Mouse (Mus musculus) kidney, adult 9 months (tissue): ENCODE data around the gene Sorcs3.
A peak's percentile ranks its signal among the peaks of the same experiment; 100 is the strongest.

Source experiments
- DNase-seq: peaks from one replicate; pipeline ENCODE4 v3.0.0; 2022

Sorcs3 gene

GRCm38 (mm10) chr19:48285602-48286225 lies 79.9 kb downstream of the Sorcs3 start:
- DNase-seq: no peak

DNA sequence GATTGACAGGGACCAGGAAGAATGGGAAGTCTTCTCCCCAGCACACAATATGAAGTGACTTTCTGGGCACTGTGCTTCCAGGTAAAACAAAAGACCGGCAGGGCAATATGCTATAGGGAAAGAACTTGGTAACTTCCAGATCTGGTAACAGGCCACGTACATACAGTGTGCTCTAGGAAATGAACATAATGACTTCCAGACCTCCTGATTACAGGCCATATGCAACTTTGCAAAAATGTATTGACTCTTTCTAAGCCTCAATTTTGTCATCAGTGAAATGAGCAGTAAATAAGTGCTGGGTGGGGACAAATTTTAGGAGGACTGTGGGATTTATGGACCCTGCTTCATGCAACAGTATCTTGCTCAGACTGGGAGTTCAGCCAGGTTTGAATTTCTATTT lies 88.4 kb downstream of the Sorcs3 start:
- DNase-seq: no peak

GRCm38 (mm10) chr19:48298384-48298783 lies 92.6 kb downstream of the Sorcs3 start:
- no peak for DNase-seq

GRCm38 (mm10) chr19:48300440-48301231 lies 94.8 kb downstream of the Sorcs3 start:
- no peak for DNase-seq

GRCm38 (mm10) chr19:48301300-48301699 lies 95.5 kb downstream of the Sorcs3 start:
- no peak for DNase-seq

- DNase-seq: no peak
Observed at GRCm38 (mm10) chr19:48308341-48308740, 102.5 kb downstream of the Sorcs3 start.

DNA sequence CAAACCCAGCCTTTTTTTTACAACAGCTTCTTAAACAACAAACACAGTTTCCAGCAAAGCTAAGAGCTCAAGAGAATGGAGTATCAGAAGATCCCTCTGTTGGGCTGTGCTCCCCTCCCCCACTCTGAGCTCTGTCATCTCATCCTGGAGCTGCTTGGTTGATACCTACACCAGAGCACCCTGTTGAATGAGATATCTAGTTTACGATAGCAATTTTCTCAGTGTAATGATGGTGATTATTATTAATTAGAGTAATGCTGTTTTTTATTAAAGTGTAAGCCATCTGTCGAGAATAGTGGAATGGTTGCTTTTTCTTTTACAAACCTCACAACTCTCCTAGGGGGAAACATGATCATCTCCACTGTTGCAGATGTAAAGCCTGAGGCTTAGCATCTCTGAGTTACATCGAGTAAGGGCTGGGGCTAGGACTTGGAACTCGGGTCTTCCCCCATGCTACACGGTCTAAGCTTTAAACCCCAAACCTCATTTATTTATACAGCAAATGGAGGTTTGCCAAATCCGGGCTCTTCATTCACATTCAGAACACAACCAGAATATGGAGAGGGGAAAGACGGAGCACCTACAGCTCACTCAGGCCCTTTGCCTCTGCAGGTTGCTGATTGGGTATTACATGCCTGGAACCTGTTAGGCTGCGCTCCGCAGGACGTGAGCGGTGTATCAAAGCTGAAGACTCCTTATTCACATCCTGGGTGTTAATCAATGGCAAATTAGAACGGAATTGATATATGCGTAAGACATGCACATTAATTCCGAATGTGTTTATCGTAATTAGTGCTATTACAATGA lies 103.9 kb downstream of the Sorcs3 start:
- no peak for DNase-seq

- DNase-seq: no peak
Observed at GRCm38 (mm10) chr19:48310338-48310710, 104.5 kb downstream of the Sorcs3 start.

- no peak for DNase-seq
Observed at GRCm38 (mm10) chr19:48313776-48314175, 108.0 kb downstream of the Sorcs3 start.

GRCm38 (mm10) chr19:48327115-48327514 lies 121.3 kb downstream of the Sorcs3 start:
- no peak for DNase-seq

DNA sequence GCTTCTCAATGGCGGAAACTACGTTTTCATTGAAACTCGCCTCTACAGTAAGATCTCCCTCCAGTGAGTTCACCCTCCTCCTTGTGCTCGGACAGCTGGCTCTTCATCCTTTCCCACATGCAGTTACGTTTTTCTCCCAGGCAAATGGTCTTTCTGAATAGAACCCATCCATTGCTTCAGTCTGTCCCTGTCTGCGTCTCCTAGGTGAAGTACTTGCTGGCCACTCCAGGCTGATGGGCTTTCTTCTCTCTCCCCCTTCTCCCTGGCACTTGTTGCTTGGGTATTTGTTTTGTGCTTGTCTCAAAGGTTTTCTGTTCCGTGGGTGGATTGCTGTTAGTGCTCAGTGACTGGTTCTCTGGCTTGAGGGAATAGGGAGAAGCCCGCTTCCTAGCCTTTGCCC lies 122.3 kb downstream of the Sorcs3 start:
- DNase-seq: no peak

- DNase-seq: peak; percentile 5
Observed at GRCm38 (mm10) chr19:48331640-48332039, 125.8 kb downstream of the Sorcs3 start.

DNA sequence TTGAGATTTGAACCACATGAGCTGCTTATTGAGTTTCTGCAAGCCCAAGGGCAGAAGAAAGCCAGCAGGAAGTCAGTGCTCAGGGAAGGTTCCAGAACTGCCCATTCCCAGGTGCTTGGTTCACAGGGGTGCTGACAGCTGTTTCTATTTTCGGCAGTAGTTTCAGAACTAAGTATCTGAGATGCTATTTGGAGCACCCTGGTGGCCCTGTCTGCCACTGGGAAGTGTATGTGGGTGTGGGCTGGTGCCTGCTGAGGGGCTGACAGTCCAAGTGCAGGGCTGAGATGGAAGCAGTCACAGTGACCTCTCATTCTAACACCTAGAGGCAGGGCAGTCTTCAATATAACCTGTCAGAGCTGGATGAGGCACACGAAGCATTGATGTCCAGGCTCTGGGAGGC lies 127.3 kb downstream of the Sorcs3 start:
- DNase-seq: no peak

DNA sequence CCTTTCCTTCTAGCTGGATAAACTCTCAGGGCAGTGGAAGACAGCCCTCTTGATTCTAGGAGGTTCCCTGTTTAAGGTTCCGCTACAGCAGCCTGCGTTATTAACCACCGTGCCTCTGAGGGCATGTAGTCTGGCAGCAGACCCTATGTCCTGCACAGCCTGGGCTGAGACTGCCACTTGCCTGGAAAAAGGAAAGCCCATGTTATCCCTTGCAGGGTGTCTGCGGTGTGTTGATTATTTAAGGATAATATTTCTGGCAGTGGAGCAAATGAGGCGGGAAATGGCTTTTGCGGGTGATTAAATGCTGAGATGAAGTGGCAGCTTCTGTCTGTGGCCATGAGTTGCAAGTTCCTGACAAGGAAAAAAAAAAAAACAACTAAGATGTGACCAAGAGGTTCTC lies 131.6 kb downstream of the Sorcs3 start:
- no peak for DNase-seq

GRCm38 (mm10) chr19:48338098-48338497 lies 132.3 kb downstream of the Sorcs3 start:
- DNase-seq: no peak

- no peak for DNase-seq
Observed at GRCm38 (mm10) chr19:48342770-48343169, 136.9 kb downstream of the Sorcs3 start.

DNA sequence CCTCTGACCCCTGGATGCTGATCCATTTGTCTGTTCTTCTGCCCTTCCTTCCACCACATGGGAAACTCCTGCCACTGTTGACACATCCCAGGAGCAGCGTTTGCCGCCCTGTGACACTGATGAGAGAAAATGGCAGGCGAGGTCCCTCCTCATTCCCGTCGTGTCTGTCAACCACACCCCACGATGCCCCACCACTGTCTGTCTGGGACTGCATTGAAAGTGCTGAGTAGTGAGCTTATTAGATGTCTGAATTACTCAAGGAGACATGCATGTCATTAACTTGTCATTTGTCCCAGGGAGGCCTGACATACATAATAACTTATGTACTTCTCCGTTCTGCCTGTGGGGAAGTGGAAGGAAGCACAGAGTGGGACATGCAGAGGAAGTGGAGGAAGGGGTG lies 137.6 kb downstream of the Sorcs3 start:
- DNase-seq: no peak

- DNase-seq: no peak
Observed at GRCm38 (mm10) chr19:48347116-48347515, 141.3 kb downstream of the Sorcs3 start.

- no peak for DNase-seq
Observed at GRCm38 (mm10) chr19:48356806-48357205, 151.0 kb downstream of the Sorcs3 start.

DNA sequence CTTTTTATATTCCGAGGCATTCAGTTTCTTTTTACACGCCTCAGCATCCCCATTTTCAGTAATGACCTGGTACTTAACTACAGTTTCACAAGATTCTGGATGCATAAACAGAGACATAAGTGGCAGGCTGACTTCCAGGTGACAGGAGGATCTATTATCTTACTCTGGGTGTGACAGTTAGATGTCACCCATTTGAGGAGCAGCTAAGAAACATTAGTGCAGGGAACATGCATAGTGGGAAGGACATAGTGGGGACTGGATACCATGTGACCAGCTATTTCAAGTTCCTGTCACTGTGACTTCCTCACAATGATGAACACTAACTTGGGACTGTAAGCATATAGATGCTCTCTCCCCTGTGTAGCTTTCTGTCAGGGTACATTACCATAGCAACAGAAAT lies 156.3 kb downstream of the Sorcs3 start:
- DNase-seq: no peak

DNA sequence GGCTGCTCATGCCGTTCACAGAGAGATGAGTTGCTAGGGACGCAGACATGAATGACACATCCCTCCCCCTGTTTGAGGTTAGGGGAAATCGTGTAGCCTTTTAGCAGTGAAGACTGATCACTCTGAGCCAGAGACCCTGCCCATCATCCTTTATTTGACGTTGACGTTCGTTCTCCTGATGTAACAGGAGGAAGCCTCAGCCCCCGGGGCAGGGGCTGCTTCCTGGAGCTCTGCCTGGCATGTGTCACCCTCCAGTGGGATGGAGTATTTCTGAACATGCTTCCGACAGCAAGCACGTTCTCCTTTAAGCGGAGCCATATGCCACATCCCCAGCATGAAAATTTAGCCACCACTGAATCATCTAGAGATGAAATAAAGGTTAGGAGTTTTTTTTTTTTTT lies 162.2 kb downstream of the Sorcs3 start:
- no peak for DNase-seq

DNA sequence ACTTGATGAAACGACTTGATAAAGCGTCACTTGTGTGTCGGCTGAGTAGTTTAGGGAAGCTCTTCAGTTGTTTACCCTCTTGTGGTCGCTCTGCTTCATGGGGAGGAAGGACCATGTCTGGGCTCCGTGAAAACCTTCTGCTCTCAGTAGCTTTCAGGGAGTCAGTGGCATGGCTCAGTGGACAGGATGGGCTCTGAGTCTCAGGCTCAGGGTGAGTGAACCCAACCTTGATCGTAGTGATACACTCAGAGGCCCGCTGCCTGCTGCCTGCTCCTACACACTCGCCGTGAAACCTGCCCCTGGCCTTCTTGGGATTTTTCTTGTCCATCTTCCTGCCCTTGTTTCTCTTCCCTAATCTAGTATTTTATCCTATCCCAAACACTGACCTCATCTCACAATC lies 166.0 kb downstream of the Sorcs3 start:
- DNase-seq: no peak

- DNase-seq: no peak
Observed at GRCm38 (mm10) chr19:48378006-48378540, 172.2 kb downstream of the Sorcs3 start.

DNA sequence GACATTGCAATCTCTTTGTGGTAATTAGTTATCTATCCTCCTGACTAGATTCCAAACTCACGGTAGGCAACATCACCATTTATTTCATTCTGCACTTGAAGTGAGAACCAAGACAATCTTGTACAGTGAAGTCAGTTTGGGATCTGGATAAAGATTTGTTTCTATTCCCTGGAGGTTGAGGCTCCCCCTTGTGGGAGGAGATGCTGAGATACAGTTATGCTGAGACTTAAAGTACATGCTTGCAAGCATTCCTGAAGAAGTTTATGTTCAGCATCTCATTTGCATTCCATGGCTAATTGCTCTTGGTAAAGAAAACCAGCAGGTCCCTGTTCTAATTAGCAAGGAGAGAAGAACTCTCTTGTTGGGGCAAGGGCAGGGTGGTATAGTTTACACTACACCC lies 185.7 kb downstream of the Sorcs3 start:
- DNase-seq: no peak
